Mouse (Mus musculus) testis, postnatal 14 days (tissue): ENCODE measurements around the gene Samd13.

Experiments
- DNase-seq: peaks from one replicate; pipeline ENCODE4 v3.0.0; 2021; ENCODE audit warnings: low spot score

Samd13 gene

GRCm38 (mm10) chr3:146611821-146612220 is 73.6 kb downstream of the Samd13 start:
- no peak for DNase-seq

GRCm38 (mm10) chr3:146611261-146611660 is 74.1 kb downstream of the Samd13 start:
- no peak for DNase-seq

- DNase-seq: no peak
These were observed 75.1 kb downstream of the Samd13 start for GRCm38 (mm10) chr3:146610322-146610721.

- no peak for DNase-seq
These were observed 78.0 kb downstream of the Samd13 start for GRCm38 (mm10) chr3:146607368-146607767.

GRCm38 (mm10) chr3:146604647-146605046 is 80.7 kb downstream of the Samd13 start:
- no peak for DNase-seq

GRCm38 (mm10) chr3:146602531-146602930 is 82.9 kb downstream of the Samd13 start:
- DNase-seq: no peak

- no peak for DNase-seq
These were observed 84.2 kb downstream of the Samd13 start for GRCm38 (mm10) chr3:146601205-146601604.

GRCm38 (mm10) chr3:146599198-146599900 is 86.0 kb downstream of the Samd13 start:
- no peak for DNase-seq

GRCm38 (mm10) chr3:146598411-146598810 is 87.0 kb downstream of the Samd13 start:
- no peak for DNase-seq

GRCm38 (mm10) chr3:146596864-146597263 is 88.5 kb downstream of the Samd13 start:
- DNase-seq: no peak

- DNase-seq: no peak
These were observed 89.0 kb downstream of the Samd13 start for GRCm38 (mm10) chr3:146596387-146596786.

GRCm38 (mm10) chr3:146595440-146595839 is 90.0 kb downstream of the Samd13 start:
- DNase-seq: no peak
